Mouse (Mus musculus) liver, embryonic 11.5 days (tissue): ENCODE measurements around the gene Wdr70. TPM values are rescaled to one million over a fixed set of nuclear protein-coding genes. Genes with fewer than 3 reads are reported as not detected.

Source experiments
- ATAC-seq: fragments of 200-750 bp; cut with Nextera tagmentation; replicated peaks from 2 replicates; pipeline ENCODE4 v1.8.0; 2017; ENCODE audit warnings: moderate number of reproducible peaks, mild to moderate bottlenecking, moderate TSS enrichment, moderate library complexity; ENCODE audit not compliant: low FRiP score
- DNase-seq: peaks from one replicate; pipeline ENCODE4 v3.0.0-alpha.2; 2017; ENCODE audit warnings: low spot score
- H3K27ac ChIP-seq: fragments of 300-500 bp; sonication (generic); 2 replicates; pipeline ENCODE4 v1.5.1; 2014; ENCODE audit warnings: mild to moderate bottlenecking, low read depth, low read length, control low read depth
- H3K27me3 ChIP-seq: fragments of 300-500 bp; sonication (generic); replicated peaks from 2 replicates; pipeline ENCODE4 v1.6.1; 2014; ENCODE audit warnings: low read length, mixed read lengths; ENCODE audit not compliant: control insufficient read depth, insufficient read depth
- H3K36me3 ChIP-seq: fragments of 300-500 bp; sonication (generic); 2 replicates; pipeline ENCODE4 v1.6.1; 2014; ENCODE audit warnings: mild to moderate bottlenecking, low read length, moderate library complexity, mixed read lengths; ENCODE audit not compliant: control insufficient read depth, insufficient read depth
- H3K4me1 ChIP-seq: fragments of 300-500 bp; sonication (generic); replicated peaks from 2 replicates; pipeline ENCODE4 v1.6.1; 2014; ENCODE audit warnings: low read length, mixed read lengths; ENCODE audit not compliant: control insufficient read depth, insufficient read depth
- H3K4me2 ChIP-seq: fragments of 300-500 bp; sonication (generic); 2 replicates; pipeline ENCODE4 v1.6.1; 2014; ENCODE audit warnings: mild to moderate bottlenecking, control low read depth, moderate library complexity
- H3K4me3 ChIP-seq: fragments of 300-500 bp; sonication (generic); 2 replicates; pipeline ENCODE4 v1.5.1; 2014; ENCODE audit warnings: low read depth, low read length, control low read depth
- H3K9ac ChIP-seq: fragments of 300-500 bp; sonication (generic); 2 replicates; pipeline ENCODE4 v1.6.1; 2014; ENCODE audit warnings: low read depth, low read length, control low read depth
- H3K9me3 ChIP-seq: fragments of 300-500 bp; sonication (generic); 2 replicates; pipeline ENCODE4 v1.6.1; 2016; ENCODE audit warnings: low read length, inconsistent platforms, mixed read lengths; ENCODE audit not compliant: control insufficient read depth
- whole genome bisulfite sequencing: fragments of 180-500 bp; shearing (Covaris S2); extraction: QIAGEN DNeasy Blood & Tissue Kit; methylation state at CpG from one replicate; pipeline ENCODE4 v1.1.7; 2014; 5-methylcytosine and 5-hydroxymethylcytosine counted together
- polyA plus RNA-seq: library from polyadenylated mRNA; unstranded; fragments of >200 nt; fragmentation: Nextera tagmentation; extraction: Ambion mirVana; gene quantifications from 2 replicates; pipeline ENCODE4 v1.2.1, GENCODE M21; 2014

Wdr70 gene
- polyA plus RNA-seq, 1 experiment from 2014 or later = 51.5 TPM

GRCm38 (mm10) chr15:7879956-7880355 lies 219.1 kb downstream of the Wdr70 start:
- no peak overlapping the region for H3K4me3 ChIP-seq
- H3K9ac ChIP-seq = no peak overlapping the region
- H3K4me2 ChIP-seq = no peak overlapping the region
- H3K27ac ChIP-seq = no peak overlapping the region
- no peak for ATAC-seq
- no peaks in the 10 kb centered on the region for H3K9me3 ChIP-seq
- 87% methylated on average over 7 of the region's 7 CpGs for WGBS
- no peaks in the 10 kb centered on the region for H3K4me1 ChIP-seq
- H3K27me3 ChIP-seq = no peaks in the 10 kb centered on the region
- DNase-seq = no peak
- H3K36me3 ChIP-seq = peaks cover 3% of the 10 kb centered on the region; the same call in 1 of the 2 replicates

- Histone ChIP-seq H3K27ac (no peak overlapping the region), H3K27me3 (no peaks in the 10 kb centered on the region), H3K4me1 (no peaks in the 10 kb centered on the region), H3K9ac (no peak overlapping the region), H3K36me3 (peaks cover 3% of the 10 kb centered on the region; the same call in 1 of the 2 replicates), H3K9me3 (no peaks in the 10 kb centered on the region), H3K4me3 (no peak overlapping the region), H3K4me2 (no peak overlapping the region)
- ATAC-seq (no peak), DNase-seq (no peak)
- WGBS = 85% methylated on average over 10 of the region's 10 CpGs
Measured at GRCm38 (mm10) chr15:7878861-7879260, 220.1 kb downstream of the Wdr70 start.

GRCm38 (mm10) chr15:7877560-7878467 lies 221.2 kb downstream of the Wdr70 start:
- Histone ChIP-seq H3K9me3 (no peaks in the 10 kb centered on the region), H3K9ac (no peak overlapping the region), H3K27ac (no peak overlapping the region), H3K4me1 (no peaks in the 10 kb centered on the region), H3K4me3 (no peak overlapping the region), H3K36me3 (no peaks in the 10 kb centered on the region; the same call in 1 of the 2 replicates), H3K4me2 (no peak overlapping the region), H3K27me3 (no peaks in the 10 kb centered on the region)
- ATAC-seq = no peak
- no peak for DNase-seq
- WGBS = 84% methylated on average over 22 of the region's 22 CpGs

- Histone ChIP-seq H3K4me2 (no peak overlapping the region), H3K36me3 (no peaks in the 10 kb centered on the region), H3K4me1 (no peaks in the 10 kb centered on the region), H3K9me3 (no peaks in the 10 kb centered on the region), H3K27ac (no peak overlapping the region), H3K9ac (no peak overlapping the region), H3K27me3 (no peaks in the 10 kb centered on the region), H3K4me3 (no peak overlapping the region)
- DNase-seq (no peak), ATAC-seq (no peak)
- WGBS = 78% methylated on average over 6 of the region's 6 CpGs
Measured at GRCm38 (mm10) chr15:7875879-7876278, 223.1 kb downstream of the Wdr70 start.

- H3K4me3 ChIP-seq = no peak overlapping the region
- WGBS = 80% methylated on average over 5 of the region's 5 CpGs
- H3K4me1 ChIP-seq = no peaks in the 10 kb centered on the region
- H3K9me3 ChIP-seq = no peaks in the 10 kb centered on the region
- ATAC-seq (no peak), DNase-seq (no peak)
- no peaks in the 10 kb centered on the region for H3K27me3 ChIP-seq
- H3K4me2 ChIP-seq = no peak overlapping the region
- H3K9ac ChIP-seq = no peak overlapping the region
- H3K36me3 ChIP-seq = no peaks in the 10 kb centered on the region
- no peak overlapping the region for H3K27ac ChIP-seq
Measured at GRCm38 (mm10) chr15:7872473-7872872, 226.5 kb downstream of the Wdr70 start.

- no peaks in the 10 kb centered on the region for H3K36me3 ChIP-seq
- no peaks in the 10 kb centered on the region for H3K9me3 ChIP-seq
- DNase-seq (no peak), ATAC-seq (no peak)
- 89% methylated on average over 3 of the region's 3 CpGs for WGBS
- no peaks in the 10 kb centered on the region for H3K27me3 ChIP-seq
- no peak overlapping the region for H3K4me2 ChIP-seq
- no peaks in the 10 kb centered on the region for H3K4me1 ChIP-seq
- H3K4me3 ChIP-seq = no peak overlapping the region
- H3K9ac ChIP-seq = no peak overlapping the region
- no peak overlapping the region for H3K27ac ChIP-seq
Measured at GRCm38 (mm10) chr15:7865305-7865704, 233.7 kb downstream of the Wdr70 start.

GRCm38 (mm10) chr15:7863328-7863727 lies 235.7 kb downstream of the Wdr70 start:
- no peaks in the 10 kb centered on the region for H3K9me3 ChIP-seq
- H3K27ac ChIP-seq = no peak overlapping the region
- no peak overlapping the region for H3K4me2 ChIP-seq
- H3K27me3 ChIP-seq = no peaks in the 10 kb centered on the region
- no peak overlapping the region for H3K9ac ChIP-seq
- 66% methylated on average over 5 of the region's 5 CpGs for WGBS
- no peak overlapping the region for H3K4me3 ChIP-seq
- H3K4me1 ChIP-seq = no peaks in the 10 kb centered on the region
- ATAC-seq (no peak), DNase-seq (no peak)
- H3K36me3 ChIP-seq = no peaks in the 10 kb centered on the region

- no peaks in the 10 kb centered on the region for H3K36me3 ChIP-seq
- no peak overlapping the region for H3K4me2 ChIP-seq
- H3K27me3 ChIP-seq = no peaks in the 10 kb centered on the region
- 84% methylated on average over 5 of the region's 5 CpGs for WGBS
- H3K9me3 ChIP-seq = no peaks in the 10 kb centered on the region
- no peak overlapping the region for H3K4me3 ChIP-seq
- ATAC-seq (no peak), DNase-seq (no peak)
- H3K9ac ChIP-seq = no peak overlapping the region
- H3K27ac ChIP-seq = no peak overlapping the region
- no peaks in the 10 kb centered on the region for H3K4me1 ChIP-seq
Measured at GRCm38 (mm10) chr15:7862890-7863289, 236.1 kb downstream of the Wdr70 start.

- H3K9ac ChIP-seq = no peak overlapping the region
- DNase-seq = peak; percentile 16
- H3K4me3 ChIP-seq = no peak overlapping the region
- no peak overlapping the region for H3K27ac ChIP-seq
- H3K9me3 ChIP-seq = no peaks in the 10 kb centered on the region
- H3K4me2 ChIP-seq = no peak overlapping the region
- H3K27me3 ChIP-seq = no peaks in the 10 kb centered on the region
- ATAC-seq = no peak
- H3K36me3 ChIP-seq = no peaks in the 10 kb centered on the region
- WGBS = 75% methylated on average over 5 of the region's 5 CpGs
- H3K4me1 ChIP-seq = no peaks in the 10 kb centered on the region
Measured at GRCm38 (mm10) chr15:7858841-7859240, 240.2 kb downstream of the Wdr70 start.
